Mouse (Mus musculus) effector memory CD4-positive, alpha-beta T cell, adult 5 months (primary cell): ENCODE measurements around the gene C1qtnf4. TPM values are rescaled to one million over a fixed set of nuclear protein-coding genes. Genes with fewer than 3 reads are reported as not detected.

ENCODE experiments used
- polyA plus RNA-seq: library from polyadenylated mRNA; unstranded; fragments of 100-300 nt; shearing (Covaris generic); gene quantifications from one replicate; pipeline ENCODE4 v1.2.1, GENCODE M21; 2017

C1qtnf4 gene
- 4.1 TPM for polyA plus RNA-seq

GRCm38 (mm10) chr2:90885218-90886041 is at the start of gene C1qtnf4:
TSS of gene C1qtnf4 (plus strand) at chr2:90885860.

GRCm38 (mm10) chr2:90846955-90847680 is 38.5 kb upstream of the C1qtnf4 start, which contains the start of gene Mtch2:
TSS of gene Mtch2 (plus strand) at chr2:90847155.

GRCm38 (mm10) chr2:90904076-90904855 is 18.6 kb downstream of the C1qtnf4 start, which contains the start of the genes Kbtbd4 and Ndufs3:
TSS of gene Kbtbd4 (plus strand) at chr2:90904740.
TSS of gene Ndufs3 (minus strand) at chr2:90904827.

Other genes with a start within 250 kb of the C1qtnf4 start
- gene Nup160, start 208.6 kb upstream of the C1qtnf4 start, polyA plus RNA-seq: 39.3 TPM
- gene Fnbp4, start 140.5 kb upstream of the C1qtnf4 start, polyA plus RNA-seq: 287 TPM
- not detected for gene Agbl2, start 103.1 kb upstream of the C1qtnf4 start, polyA plus RNA-seq
- gene Mtch2, start 38.7 kb upstream of the C1qtnf4 start, polyA plus RNA-seq: 107 TPM
- 19.2 TPM for gene Kbtbd4, start 18.9 kb downstream of the C1qtnf4 start, polyA plus RNA-seq
- gene Ndufs3, start 19.0 kb downstream of the C1qtnf4 start, polyA plus RNA-seq: 114 TPM
- gene Celf1, start 54.5 kb downstream of the C1qtnf4 start, polyA plus RNA-seq: 129 TPM
- gene Rapsn, start 149.8 kb downstream of the C1qtnf4 start, polyA plus RNA-seq: 1.8 TPM
- 152 TPM for gene Psmc3, start 168.1 kb downstream of the C1qtnf4 start, polyA plus RNA-seq
- gene Slc39a13, start 184.6 kb downstream of the C1qtnf4 start, polyA plus RNA-seq: 21.4 TPM
- not detected for gene Spi1, start 196.5 kb downstream of the C1qtnf4 start, polyA plus RNA-seq
- gene Mybpc3, start 232.3 kb downstream of the C1qtnf4 start, polyA plus RNA-seq: not detected